Mouse (Mus musculus) layer of hippocampus, postnatal 10 days (tissue): ENCODE data around the gene Arl10. TPM values are rescaled to one million over a fixed set of nuclear protein-coding genes. Genes with fewer than 3 reads are reported as not detected.
A peak's percentile ranks its signal among the peaks of the same experiment; 100 is the strongest.

Experiments
- DNase-seq, 2 experiments: peaks; one replicate each; pipeline ENCODE4 v3.0.0; 2021; ENCODE audit warnings: low spot score in 2 of 2
- total RNA-seq, 2 experiments: library from RNA; stranded (reverse); gene quantifications; 2 replicates each; pipeline ENCODE4 v1.2.3; 2021

Arl10 gene
- total RNA-seq, 2 experiments from 2014 or later: 49.6 to 49.9 TPM

- DNase-seq: no peak
These were observed 6.6 kb downstream of the Arl10 start for GRCm38 (mm10) chr13:54581385-54581784.

GRCm38 (mm10) chr13:54582126-54582525 is 7.3 kb downstream of the Arl10 start:
- DNase-seq: no peak

GRCm38 (mm10) chr13:54582860-54583259 is 8.0 kb downstream of the Arl10 start:
- DNase-seq: no peak

GRCm38 (mm10) chr13:54585831-54586230 is 11.0 kb downstream of the Arl10 start:
- DNase-seq: no peak

GRCm38 (mm10) chr13:54589414-54589995 is 14.7 kb downstream of the Arl10 start:
- no peak for DNase-seq

- DNase-seq: peak; percentile 94
These were observed 15.5 kb downstream of the Arl10 start, which contains the start of the genes Nop16 and Higd2a for GRCm38 (mm10) chr13:54589996-54590951. TSS of gene Nop16 (minus strand) at chr13:54590090. TSS of gene Higd2a (plus strand) at chr13:54590207.

GRCm38 (mm10) chr13:54591776-54592356 is 17.1 kb downstream of the Arl10 start:
- DNase-seq: no peak

GRCm38 (mm10) chr13:54593617-54594016 is 18.8 kb downstream of the Arl10 start:
- no peak for DNase-seq

- DNase-seq: no peak
These were observed 21.4 kb downstream of the Arl10 start for GRCm38 (mm10) chr13:54596107-54596690.

- DNase-seq: no peak
These were observed 22.1 kb downstream of the Arl10 start for GRCm38 (mm10) chr13:54596870-54597269.

GRCm38 (mm10) chr13:54598622-54599143 is 23.9 kb downstream of the Arl10 start:
- DNase-seq: no peak

GRCm38 (mm10) chr13:54602639-54603111 is 27.9 kb downstream of the Arl10 start:
- DNase-seq: no peak

GRCm38 (mm10) chr13:54603501-54603900 is 28.7 kb downstream of the Arl10 start:
- DNase-seq: no peak

- DNase-seq: no peak
These were observed 29.4 kb downstream of the Arl10 start for GRCm38 (mm10) chr13:54604221-54604620.

- DNase-seq: no peak
These were observed 30.6 kb downstream of the Arl10 start for GRCm38 (mm10) chr13:54605426-54605825.

GRCm38 (mm10) chr13:54607204-54607603 is 32.4 kb downstream of the Arl10 start:
- no peak for DNase-seq

- no peak for DNase-seq
These were observed 33.2 kb downstream of the Arl10 start for GRCm38 (mm10) chr13:54608002-54608401.

- peak; percentile 41 to 49 for DNase-seq
These were observed 33.9 kb downstream of the Arl10 start for GRCm38 (mm10) chr13:54608666-54609065.

- no peak for DNase-seq
These were observed 34.5 kb downstream of the Arl10 start for GRCm38 (mm10) chr13:54609301-54609700.

- DNase-seq: peak in 1 of 2 experiments; percentile 41
These were observed 35.8 kb downstream of the Arl10 start for GRCm38 (mm10) chr13:54610613-54610971.
